Mouse (Mus musculus) B cell, adult 2 months (primary cell): ENCODE results near the gene Aldh8a1.
"Not testable (repeated sequence)": the region's sequence is repeated elsewhere in the genome, so short reads cannot be mapped to it uniquely, and the experiment has no call there.

Experiments
- DNase-seq, 2 experiments: peaks; one replicate each; pipeline ENCODE4 v3.0.0; 2022

Aldh8a1 gene

GRCm38 (mm10) chr10:21369586-21369985 is 7.5 kb upstream of the Aldh8a1 start:
- DNase-seq = no peak

GRCm38 (mm10) chr10:21372271-21372670 is 4.8 kb upstream of the Aldh8a1 start:
- DNase-seq = no peak

- peak; percentile 25 to 27 for DNase-seq
These were observed 1.3 kb downstream of the Aldh8a1 start for GRCm38 (mm10) chr10:21378196-21378944.

GRCm38 (mm10) chr10:21382914-21383313 is 5.8 kb downstream of the Aldh8a1 start:
- peak; percentile 33 to 42 for DNase-seq

GRCm38 (mm10) chr10:21385111-21385663 is 8.1 kb downstream of the Aldh8a1 start:
- no peak for DNase-seq

- DNase-seq = no peak
These were observed 12.0 kb downstream of the Aldh8a1 start for GRCm38 (mm10) chr10:21389075-21389474.

- no peak for DNase-seq
These were observed 13.3 kb downstream of the Aldh8a1 start for GRCm38 (mm10) chr10:21390440-21390839.

- no peak for DNase-seq
These were observed 14.2 kb downstream of the Aldh8a1 start for GRCm38 (mm10) chr10:21391286-21391685.

GRCm38 (mm10) chr10:21393390-21393789 is 16.3 kb downstream of the Aldh8a1 start:
- no peak for DNase-seq

GRCm38 (mm10) chr10:21395426-21396139 is 18.5 kb downstream of the Aldh8a1 start:
- no peak for DNase-seq

- not testable (repeated sequence) for DNase-seq
These were observed 21.9 kb downstream of the Aldh8a1 start for GRCm38 (mm10) chr10:21398873-21399425.

- no peak for DNase-seq
These were observed 22.5 kb downstream of the Aldh8a1 start for GRCm38 (mm10) chr10:21399622-21400021.

GRCm38 (mm10) chr10:21400031-21400430 is 22.9 kb downstream of the Aldh8a1 start:
- DNase-seq = no peak

GRCm38 (mm10) chr10:21400453-21400852 is 23.4 kb downstream of the Aldh8a1 start:
- DNase-seq = no peak

- no peak for DNase-seq
These were observed 24.2 kb downstream of the Aldh8a1 start for GRCm38 (mm10) chr10:21401259-21401658.

GRCm38 (mm10) chr10:21404822-21405221 is 27.7 kb downstream of the Aldh8a1 start:
- DNase-seq = no peak

- DNase-seq = no peak
These were observed 28.8 kb downstream of the Aldh8a1 start for GRCm38 (mm10) chr10:21405707-21406534.

- DNase-seq = no peak
These were observed 33.6 kb downstream of the Aldh8a1 start for GRCm38 (mm10) chr10:21410711-21411110.

- DNase-seq = no peak
These were observed 34.6 kb downstream of the Aldh8a1 start for GRCm38 (mm10) chr10:21411621-21412205.

- DNase-seq = no peak
These were observed 37.9 kb downstream of the Aldh8a1 start for GRCm38 (mm10) chr10:21415031-21415430.

- no peak for DNase-seq
These were observed 39.1 kb downstream of the Aldh8a1 start for GRCm38 (mm10) chr10:21416184-21416583.

- DNase-seq = no peak
These were observed 42.1 kb downstream of the Aldh8a1 start for GRCm38 (mm10) chr10:21419188-21419587.
